Mouse (Mus musculus): Measurements from ENCODE around the gene Mrps18b.

DNA sequence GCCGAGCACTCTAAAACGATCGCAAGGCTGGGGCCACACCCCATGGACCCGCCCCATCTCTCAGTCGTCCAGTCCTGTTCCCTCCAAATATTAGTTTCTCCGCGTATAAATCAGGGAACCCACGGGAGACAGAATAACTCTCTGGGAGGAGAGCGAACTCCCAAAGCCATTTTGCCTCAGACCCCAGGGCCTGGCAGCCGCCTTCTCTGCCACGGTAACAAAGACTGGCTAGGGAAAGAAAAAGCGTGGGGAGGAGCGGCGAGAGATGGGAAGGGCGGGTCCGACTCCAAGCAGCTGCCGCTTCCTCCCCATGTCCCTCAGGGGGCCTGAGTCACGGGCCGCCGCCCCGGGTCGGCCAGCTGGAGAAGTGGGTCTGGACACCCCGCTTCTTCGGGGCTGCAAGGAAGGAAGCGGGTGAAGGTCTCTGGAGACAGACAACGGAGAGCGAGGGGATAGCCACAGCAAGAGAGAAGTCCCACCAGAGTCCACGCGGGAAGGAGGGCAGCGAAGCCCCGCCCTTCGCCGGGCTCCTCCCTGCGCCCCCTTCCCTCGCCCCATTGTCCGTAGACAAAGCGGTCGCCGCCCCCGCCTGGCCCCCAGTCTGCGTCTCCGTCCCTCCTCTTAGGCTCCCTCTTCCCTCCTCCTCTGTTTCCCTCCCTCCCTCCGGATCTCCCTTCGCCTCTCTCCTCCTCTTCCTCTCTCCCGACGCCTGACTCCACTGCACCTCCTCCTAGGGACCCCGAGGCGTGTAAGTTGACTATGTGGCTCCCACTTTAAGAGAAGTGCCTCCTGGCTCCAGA, 50.5 kb downstream of the Mrps18b start, which contains the start of gene Ppp1r18:
- TF ChIP-seq CTCF (IDR thresholded peaks at IDR 0.05; ENCODE audit: extremely low read depth, insufficient read length, insufficient replicate concordance, low read depth, low read length) = no peak
- peak; percentile 49; the same call in 1 of the 2 replicates for TF ChIP-seq POLR2A (IDR thresholded peaks at IDR 0.05; ENCODE audit: low read depth, low read length)
